Mouse (Mus musculus): Measurements from ENCODE around the gene Uhrf1bp1l.

DNA sequence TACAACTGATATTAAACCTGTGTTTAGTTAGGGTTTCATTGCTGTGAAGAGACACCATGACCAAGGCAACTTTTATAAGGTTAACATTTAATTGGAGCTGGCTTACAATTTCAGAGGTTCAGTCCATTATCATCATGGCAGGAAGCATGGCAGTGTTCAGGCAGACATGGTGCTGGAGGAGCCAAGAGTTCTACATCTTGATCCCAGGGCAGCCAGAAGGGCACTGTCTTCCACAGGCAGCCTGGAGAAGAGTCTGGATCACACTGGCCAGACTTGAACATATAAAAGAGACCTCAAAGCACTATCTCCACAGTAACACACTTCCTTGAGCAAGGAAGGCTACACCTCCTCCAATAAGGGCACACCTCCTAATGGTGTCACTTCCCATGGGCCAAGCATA is 24.5 kb upstream of the Uhrf1bp1l start:
- TF ChIP-seq POLR2AphosphoS2 (IDR thresholded peaks at IDR 0.05; ENCODE audit: insufficient read length, low read depth), result no peak
- TF ChIP-seq POLR2A (IDR thresholded peaks at IDR 0.05; ENCODE audit: insufficient read length, low read depth), result no peak
- TF ChIP-seq E2F4 (IDR thresholded peaks at IDR 0.05; ENCODE audit: insufficient read depth), result no peak
- no peak for TF ChIP-seq USF1 (IDR thresholded peaks at IDR 0.05; ENCODE audit: low read depth)
- no peak for TF ChIP-seq SRF (IDR thresholded peaks at IDR 0.05; ENCODE audit: control insufficient read depth, insufficient read length, low read depth)
- TF ChIP-seq MAX (IDR thresholded peaks at IDR 0.05; ENCODE audit: low read depth), result no peak
- no peak for TF ChIP-seq MYOG (IDR thresholded peaks at IDR 0.05; ENCODE audit: control insufficient read depth in 1 of 3, insufficient read depth in 1 of 3, insufficient read length in 2 of 3, low read depth in 2 of 3)
- TF ChIP-seq TCF12 (IDR thresholded peaks at IDR 0.05; ENCODE audit: insufficient read depth, poor library complexity, severe bottlenecking), result no peak
- no peak for TF ChIP-seq REST (IDR thresholded peaks at IDR 0.05; ENCODE audit: insufficient read depth, insufficient read length)
- TF ChIP-seq MYOD1 (IDR thresholded peaks at IDR 0.05; ENCODE audit: control insufficient read depth in 1 of 3, insufficient read length in 2 of 3, low read depth in 2 of 3), result no peak
